Mouse (Mus musculus): ENCODE measurements around the gene Olfr1061. TPM values are rescaled to one million over a fixed set of nuclear protein-coding genes. Genes with fewer than 3 reads are reported as not detected.
"Not testable (repeated sequence)": the region's sequence is repeated elsewhere in the genome, so short reads cannot be mapped to it uniquely, and the experiment has no call there.

Gene Olfr1061
- polyA plus RNA-seq (2015; fragmentation: Nextera tagmentation; extraction: Ambion mirVana), result not detected in 2 replicates

GRCm38 (mm10) chr2:86413950-86414349, at the start of gene Olfr1061:
Gene Olfr1061 (minus strand): TSS chr2:86414050.
- Histone ChIP-seq H3K36me3 (no peaks in the 10 kb centered on the region), H3K4me1 (no peaks in the 10 kb centered on the region), H3K27ac (no peak within 1 kb of the TSS), H3K9ac (no peak within 1 kb of the TSS), H3K9me3 (no peaks in the 10 kb centered on the region), H3K4me3 (replicated peaks) (no peak within 1 kb of the TSS), H3K27me3 (replicated peaks) (no peaks in the 10 kb centered on the region), H3K4me2 (no peak within 1 kb of the TSS)
- 75% methylated on average over 1 of the region's 1 CpGs for whole genome bisulfite sequencing
- no peak for ATAC-seq (ENCODE audit: insufficient read depth, low FRiP score, low read depth)

DNA sequence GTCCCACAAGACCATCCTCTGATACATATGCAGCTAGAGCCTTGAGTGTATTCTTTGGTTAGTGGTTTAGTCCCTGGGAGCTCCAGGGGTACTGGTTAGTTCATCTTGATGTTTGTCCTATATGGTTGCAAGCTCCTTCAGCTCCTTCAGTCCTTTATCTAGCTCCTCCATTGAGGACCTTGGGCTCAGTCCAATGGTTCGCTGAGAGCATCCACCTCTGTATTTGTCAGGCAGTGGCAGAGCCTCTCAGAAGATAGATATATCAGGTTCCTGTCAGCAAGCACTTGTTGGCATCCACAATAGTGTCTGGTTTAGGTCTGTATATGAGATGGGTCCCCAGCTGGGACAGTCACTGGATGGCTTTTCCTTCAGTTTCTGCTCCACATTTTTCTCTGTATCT, 46.6 kb upstream of the Olfr1061 start:
- Histone ChIP-seq H3K27ac (no peak overlapping the region), H3K4me3 (replicated peaks) (no peak overlapping the region), H3K36me3 (no peaks in the 10 kb centered on the region), H3K27me3 (replicated peaks) (no peaks in the 10 kb centered on the region), H3K4me2 (no peak overlapping the region), H3K9ac (no peak overlapping the region), H3K4me1 (no peaks in the 10 kb centered on the region), H3K9me3 (no peaks in the 10 kb centered on the region)
- WGBS, result 86% methylated on average over 1 of the region's 1 CpGs
- no peak for ATAC-seq (ENCODE audit: insufficient read depth, low FRiP score, low read depth)

- H3K4me3 ChIP-seq (replicated peaks), result no peak within 1 kb of the TSS
- no peak within 1 kb of the TSS for H3K27ac ChIP-seq
- H3K4me2 ChIP-seq, result no peak within 1 kb of the TSS
- H3K36me3 ChIP-seq, result no peaks in the 10 kb centered on the region
- ATAC-seq (ENCODE audit: insufficient read depth, low FRiP score, low read depth), result no peak
- H3K9me3 ChIP-seq, result no peaks in the 10 kb centered on the region
- H3K4me1 ChIP-seq, result no peaks in the 10 kb centered on the region
- H3K27me3 ChIP-seq (replicated peaks), result no peaks in the 10 kb centered on the region
- WGBS, result 79% methylated on average over 1 of the region's 1 CpGs
- H3K9ac ChIP-seq, result no peak within 1 kb of the TSS
Measured at GRCm38 (mm10) chr2:86456169-86456568, 42.3 kb upstream of the Olfr1061 start, which contains the start of gene Olfr1066. Gene Olfr1066 (minus strand): TSS chr2:86456269.

DNA sequence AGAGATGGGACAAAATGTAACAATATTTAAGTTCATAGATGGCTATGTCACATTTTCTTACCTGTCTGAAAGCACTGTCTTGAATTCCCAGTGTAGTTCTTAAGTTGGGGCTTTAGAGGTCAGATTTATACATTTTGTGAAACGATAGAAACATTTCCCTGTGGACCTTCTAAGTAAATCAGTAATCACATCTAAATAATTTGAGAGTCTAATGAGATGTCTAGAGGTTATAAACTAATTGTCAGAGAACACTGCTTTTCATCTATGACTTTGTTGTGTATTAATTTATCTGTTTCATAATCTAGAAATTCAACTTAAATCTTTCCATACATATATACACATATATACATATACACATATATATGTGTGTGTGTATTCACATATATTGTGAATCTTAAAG, 36.6 kb upstream of the Olfr1061 start, which contains the start of gene Olfr1065:
TSS of gene Olfr1065 (minus strand) at position 101 of the 400 bp plus-strand sequence.
- not testable (repeated sequence) for H3K27me3 ChIP-seq (replicated peaks); ATAC-seq (ENCODE audit: insufficient read depth, low FRiP score, low read depth); H3K27ac ChIP-seq; H3K9ac ChIP-seq; H3K4me2 ChIP-seq; H3K4me1 ChIP-seq; H3K4me3 ChIP-seq (replicated peaks); H3K9me3 ChIP-seq; H3K36me3 ChIP-seq
- WGBS, result 77% methylated on average over 1 of the region's 1 CpGs

DNA sequence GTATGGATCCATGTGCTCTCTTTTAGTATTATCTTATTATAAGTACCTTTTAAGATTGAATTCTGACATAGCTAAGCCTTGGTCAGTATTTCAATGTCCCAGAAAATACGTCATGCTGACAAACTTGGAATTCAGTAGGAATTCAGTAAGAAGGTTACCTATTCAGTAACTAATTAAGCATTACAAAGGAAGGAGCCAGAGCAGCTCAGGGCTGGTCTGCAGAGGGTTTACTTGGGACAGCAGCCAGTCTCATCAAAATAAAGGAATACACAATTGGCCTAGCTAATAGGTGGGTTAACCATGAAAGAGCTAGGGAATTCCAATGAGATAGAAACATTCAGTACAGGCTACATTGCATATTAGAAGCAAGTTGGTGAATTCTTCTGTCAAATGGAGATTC, 28.3 kb upstream of the Olfr1061 start:
- not testable (repeated sequence) for H3K36me3 ChIP-seq; H3K27ac ChIP-seq; H3K4me2 ChIP-seq; ATAC-seq (ENCODE audit: insufficient read depth, low FRiP score, low read depth); H3K4me3 ChIP-seq (replicated peaks); H3K9me3 ChIP-seq; H3K4me1 ChIP-seq; H3K9ac ChIP-seq; H3K27me3 ChIP-seq (replicated peaks)
- WGBS, result 72% methylated on average over 1 of the region's 1 CpGs

GRCm38 (mm10) chr2:86428511-86428910, 14.7 kb upstream of the Olfr1061 start:
- 84% methylated on average over 8 of the region's 8 CpGs for WGBS
- not testable (repeated sequence) for H3K27ac ChIP-seq

GRCm38 (mm10) chr2:86426649-86427048, 12.8 kb upstream of the Olfr1061 start, which contains the start of gene Olfr1062:
Gene Olfr1062 (minus strand): TSS chr2:86426749.
- not testable (repeated sequence) for H3K9me3 ChIP-seq; H3K4me2 ChIP-seq; H3K36me3 ChIP-seq; H3K4me3 ChIP-seq (replicated peaks); H3K9ac ChIP-seq; ATAC-seq (ENCODE audit: insufficient read depth, low FRiP score, low read depth); H3K27me3 ChIP-seq (replicated peaks); H3K4me1 ChIP-seq; H3K27ac ChIP-seq

More at GRCm38 (mm10) chr2:86428511-86428910, 14.7 kb upstream of the Olfr1061 start:
- H3K9ac ChIP-seq; H3K4me1 ChIP-seq; H3K27me3 ChIP-seq (replicated peaks); ATAC-seq (ENCODE audit: insufficient read depth, low FRiP score, low read depth); H3K36me3 ChIP-seq; H3K9me3 ChIP-seq; H3K4me3 ChIP-seq (replicated peaks); H3K4me2 ChIP-seq: not testable (repeated sequence)

- Histone ChIP-seq H3K4me2 (no peak overlapping the region), H3K27me3 (replicated peaks) (no peaks in the 10 kb centered on the region), H3K27ac (no peak overlapping the region), H3K9me3 (no peaks in the 10 kb centered on the region), H3K36me3 (no peaks in the 10 kb centered on the region), H3K9ac (no peak overlapping the region), H3K4me3 (replicated peaks) (no peak overlapping the region), H3K4me1 (no peaks in the 10 kb centered on the region)
- no peak for ATAC-seq (ENCODE audit: insufficient read depth, low FRiP score, low read depth)
- WGBS, result 82% methylated on average over 2 of the region's 2 CpGs
Measured at GRCm38 (mm10) chr2:86395114-86395513, 18.7 kb downstream of the Olfr1061 start.

DNA sequence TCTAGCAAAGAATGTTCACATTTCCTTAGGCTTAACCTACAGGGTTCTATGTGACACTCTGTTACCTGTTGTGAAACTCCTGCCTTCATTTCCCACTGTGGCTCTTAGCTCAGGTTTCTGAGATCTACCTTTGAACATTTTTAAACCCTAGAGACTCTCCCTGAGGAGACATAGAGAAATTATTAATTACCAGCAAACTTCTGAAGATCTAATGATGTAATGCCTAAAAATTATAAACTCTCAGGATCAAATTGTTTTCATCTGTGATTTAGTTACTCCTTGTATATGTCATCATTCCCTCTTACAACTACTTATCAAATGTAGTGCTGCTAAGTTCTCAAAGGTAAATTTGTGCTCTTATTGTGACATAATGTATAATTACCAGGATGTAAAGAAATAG, 25.4 kb downstream of the Olfr1061 start, which contains the start of gene Olfr1058:
TSS of gene Olfr1058 (minus strand) at position 101 of the 400 bp plus-strand sequence.
- H3K4me1 ChIP-seq; H3K9me3 ChIP-seq; H3K27ac ChIP-seq; H3K9ac ChIP-seq; H3K4me2 ChIP-seq; H3K4me3 ChIP-seq (replicated peaks); ATAC-seq (ENCODE audit: insufficient read depth, low FRiP score, low read depth); H3K27me3 ChIP-seq (replicated peaks); H3K36me3 ChIP-seq: not testable (repeated sequence)

GRCm38 (mm10) chr2:86378293-86378692, 35.6 kb downstream of the Olfr1061 start, which contains the start of gene Olfr1057:
Gene Olfr1057 (minus strand): TSS chr2:86378393.
- Histone ChIP-seq H3K4me2 (no peak within 1 kb of the TSS), H3K4me1 (no peaks in the 10 kb centered on the region), H3K27me3 (replicated peaks) (no peaks in the 10 kb centered on the region), H3K36me3 (no peaks in the 10 kb centered on the region), H3K9ac (no peak within 1 kb of the TSS), H3K4me3 (replicated peaks) (no peak within 1 kb of the TSS), H3K9me3 (no peaks in the 10 kb centered on the region), H3K27ac (no peak within 1 kb of the TSS)
- ATAC-seq (ENCODE audit: insufficient read depth, low FRiP score, low read depth), result no peak

DNA sequence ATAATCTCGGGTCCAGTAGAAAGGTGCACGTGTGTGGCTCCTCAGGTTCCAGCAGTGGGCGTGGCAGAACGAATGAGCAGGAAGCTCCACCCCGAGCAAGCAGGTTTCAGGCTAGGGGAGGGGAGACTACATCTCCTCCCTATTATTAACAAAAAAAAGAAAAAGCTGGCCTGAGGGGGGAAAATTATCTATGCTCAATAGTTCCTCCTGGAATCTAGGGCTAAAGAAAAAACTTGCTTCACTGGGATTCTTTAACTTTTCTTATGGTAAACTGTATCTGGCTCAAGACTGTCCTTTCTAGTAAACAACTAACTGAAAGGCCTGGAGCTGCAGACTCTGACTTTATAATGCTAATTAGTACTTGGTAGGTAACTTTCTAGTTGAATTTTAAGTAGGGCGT, 47.5 kb downstream of the Olfr1061 start:
- H3K4me3 ChIP-seq (replicated peaks); H3K4me2 ChIP-seq; H3K27ac ChIP-seq; H3K36me3 ChIP-seq; H3K9me3 ChIP-seq; H3K27me3 ChIP-seq (replicated peaks); H3K4me1 ChIP-seq; H3K9ac ChIP-seq; ATAC-seq (ENCODE audit: insufficient read depth, low FRiP score, low read depth): not testable (repeated sequence)
- 71% methylated on average over 1 of the region's 6 CpGs for WGBS

All from stomach, embryonic 15.5 days (tissue).